Mouse (Mus musculus): ENCODE data around the gene Gm10577.

GRCm38 (mm10) chr4:100994442-100995255 lies 25.8 kb downstream of the Gm10577 start:
- TF ChIP-seq POLR2A (IDR thresholded peaks at IDR 0.05; ENCODE audit: borderline replicate concordance, insufficient read depth, low read length) (no peak), CTCF (IDR thresholded peaks at IDR 0.05; ENCODE audit: borderline replicate concordance, insufficient read depth, low read depth, low read length) (no peak)
